Mouse (Mus musculus) lung, postnatal 0 days (tissue): ENCODE data around the gene Tsks. TPM values are rescaled to one million over a fixed set of nuclear protein-coding genes. Genes with fewer than 3 reads are reported as not detected.

ENCODE experiments used
- ATAC-seq: fragments of 200-750 bp; cut with Nextera tagmentation; 2 replicates; pipeline ENCODE4 v1.8.0; 2017; ENCODE audit warnings: moderate library complexity
- DNase-seq: peaks from one replicate; pipeline ENCODE4 v3.0.0-alpha.2; 2016; ENCODE audit warnings: low spot score
- H3K27ac ChIP-seq: fragments of 300-500 bp; sonication (generic); 2 replicates; pipeline ENCODE4 v1.5.1; 2014; ENCODE audit warnings: antibody characterized with exemption, mild to moderate bottlenecking, low read length, mixed read lengths
- H3K27me3 ChIP-seq: fragments of 300-500 bp; sonication (generic); replicated peaks from 2 replicates; pipeline ENCODE4 v1.6.1; 2014; ENCODE audit warnings: low read length, mixed read lengths; ENCODE audit not compliant: insufficient read depth
- H3K36me3 ChIP-seq: fragments of 300-500 bp; sonication (generic); 2 replicates; pipeline ENCODE4 v1.6.1; 2014; ENCODE audit warnings: low read length, mixed read lengths; ENCODE audit not compliant: insufficient read depth
- H3K4me1 ChIP-seq: fragments of 300-500 bp; sonication (generic); 2 replicates; pipeline ENCODE4 v1.6.1; 2014; ENCODE audit warnings: antibody characterized with exemption, low read depth, low read length, mixed read lengths; ENCODE audit not compliant: insufficient read depth
- H3K4me2 ChIP-seq: fragments of 300-500 bp; sonication (generic); replicated peaks from 2 replicates; pipeline ENCODE4 v1.6.1; 2014; ENCODE audit warnings: low read depth, mild to moderate bottlenecking, low read length, moderate library complexity, mixed read lengths
- H3K4me3 ChIP-seq: fragments of 300-500 bp; sonication (generic); 2 replicates; pipeline ENCODE4 v1.5.1; 2014; ENCODE audit warnings: low read depth, low read length
- H3K9ac ChIP-seq: fragments of 300-500 bp; sonication (generic); replicated peaks from 2 replicates; pipeline ENCODE4 v1.6.1; 2014; ENCODE audit warnings: low read depth, mild to moderate bottlenecking
- H3K9me3 ChIP-seq: fragments of 300-500 bp; sonication (generic); 2 replicates; pipeline ENCODE4 v1.6.1; 2016; ENCODE audit warnings: low read length, mixed read lengths
- CTCF ChIP-seq: IDR thresholded peaks from 2 replicates; pipeline ENCODE4 v1.5.1; 2016; ENCODE audit warnings: antibody characterized with exemption, mild to moderate bottlenecking
- EP300 ChIP-seq: IDR thresholded peaks from 2 replicates; pipeline ENCODE4 v1.6.1; 2016; ENCODE audit warnings: antibody characterized with exemption, mild to moderate bottlenecking, control low read depth
- WGBS: fragments of 180-500 bp; shearing (Covaris S2); extraction: QIAGEN DNeasy Blood & Tissue Kit; methylation state at CpG from one replicate; pipeline ENCODE4 v1.1.7; 2014; 5-methylcytosine and 5-hydroxymethylcytosine counted together
- polyA plus RNA-seq: library from polyadenylated mRNA; unstranded; fragments of >200 nt; fragmentation: Nextera tagmentation; extraction: Ambion mirVana; gene quantifications from 2 replicates; pipeline ENCODE4 v1.2.1, GENCODE M21; 2015

Gene Tsks
- polyA plus RNA-seq, 1 experiment from 2014 or later: 0.44 TPM

GRCm38 (mm10) chr7:44954091-44954885, 11.3 kb downstream of the Tsks start:
- no peak overlapping the region for H3K4me2 ChIP-seq
- no peaks in the 10 kb centered on the region for H3K36me3 ChIP-seq
- H3K9me3 ChIP-seq: no peaks in the 10 kb centered on the region
- WGBS: 79% methylated on average over 12 of the region's 12 CpGs
- TF ChIP-seq EP300: no peak
- no peak for TF ChIP-seq CTCF
- no peak overlapping the region for H3K27ac ChIP-seq
- H3K27me3 ChIP-seq: 0 out of 2 replicates have a peak, but pooled peaks cover 4% of the 10 kb centered on the region
- DNase-seq: no peak
- no peak for ATAC-seq
- no peak overlapping the region for H3K4me3 ChIP-seq
- no peak overlapping the region for H3K9ac ChIP-seq
- H3K4me1 ChIP-seq: no peaks in the 10 kb centered on the region; the same call in 1 of the 2 replicates

GRCm38 (mm10) chr7:44955628-44956027, 12.6 kb downstream of the Tsks start:
- no peaks in the 10 kb centered on the region for H3K36me3 ChIP-seq
- TF ChIP-seq CTCF (peak; percentile 67), EP300 (no peak)
- no peak for ATAC-seq
- H3K27me3 ChIP-seq: 0 out of 2 replicates have a peak, but pooled peaks cover 4% of the 10 kb centered on the region
- H3K4me2 ChIP-seq: no peak overlapping the region
- H3K27ac ChIP-seq: no peak overlapping the region
- WGBS: 42% methylated on average over 5 of the region's 5 CpGs
- DNase-seq: peak; percentile 55
- no peaks in the 10 kb centered on the region; the same call in 1 of the 2 replicates for H3K4me1 ChIP-seq
- no peaks in the 10 kb centered on the region for H3K9me3 ChIP-seq
- H3K9ac ChIP-seq: no peak overlapping the region
- no peak overlapping the region for H3K4me3 ChIP-seq

GRCm38 (mm10) chr7:44956266-44956665, 13.3 kb downstream of the Tsks start:
- 66% methylated on average over 6 of the region's 6 CpGs for WGBS
- no peak for TF ChIP-seq EP300
- no peak for TF ChIP-seq CTCF
- no peak for ATAC-seq
- Histone ChIP-seq H3K27me3 (0 out of 2 replicates have a peak, but pooled peaks cover 4% of the 10 kb centered on the region), H3K27ac (no peak overlapping the region), H3K36me3 (no peaks in the 10 kb centered on the region), H3K4me3 (no peak overlapping the region), H3K9me3 (no peaks in the 10 kb centered on the region), H3K9ac (no peak overlapping the region), H3K4me1 (no peaks in the 10 kb centered on the region; the same call in 1 of the 2 replicates), H3K4me2 (no peak overlapping the region)
- DNase-seq: no peak

- H3K9me3 ChIP-seq: no peaks in the 10 kb centered on the region
- H3K4me1 ChIP-seq: no peaks in the 10 kb centered on the region; the same call in 1 of the 2 replicates
- H3K27ac ChIP-seq: peak overlapping the region; percentile 43
- WGBS: 63% methylated on average over 20 of the region's 20 CpGs
- ATAC-seq (peak; percentile 51), DNase-seq (peak; percentile 64)
- no peak for TF ChIP-seq EP300
- no peak for TF ChIP-seq CTCF
- no peaks in the 10 kb centered on the region for H3K27me3 ChIP-seq
- H3K9ac ChIP-seq: no peak overlapping the region
- H3K4me3 ChIP-seq: no peak overlapping the region
- H3K36me3 ChIP-seq: no peaks in the 10 kb centered on the region
- H3K4me2 ChIP-seq: no peak overlapping the region
Measured at GRCm38 (mm10) chr7:44957183-44957835, 14.3 kb downstream of the Tsks start.

- Histone ChIP-seq H3K9me3 (no peaks in the 10 kb centered on the region), H3K27me3 (no peaks in the 10 kb centered on the region), H3K4me1 (no peaks in the 10 kb centered on the region), H3K4me2 (no peak overlapping the region), H3K9ac (no peak overlapping the region), H3K4me3 (no peak overlapping the region), H3K27ac (no peak overlapping the region), H3K36me3 (no peaks in the 10 kb centered on the region)
- DNase-seq: peak; percentile 81
- ATAC-seq: peak; percentile 23
- no peak for TF ChIP-seq EP300
- peak; percentile 86 for TF ChIP-seq CTCF
- 45% methylated on average over 7 of the region's 7 CpGs for WGBS
Measured at GRCm38 (mm10) chr7:44958208-44958607, 15.2 kb downstream of the Tsks start.

GRCm38 (mm10) chr7:44959281-44959680, 16.3 kb downstream of the Tsks start:
- Histone ChIP-seq H3K36me3 (no peaks in the 10 kb centered on the region), H3K4me1 (no peaks in the 10 kb centered on the region), H3K9ac (no peak overlapping the region), H3K9me3 (no peaks in the 10 kb centered on the region), H3K4me3 (no peak overlapping the region), H3K27me3 (no peaks in the 10 kb centered on the region), H3K27ac (no peak overlapping the region), H3K4me2 (no peak overlapping the region)
- no peak for ATAC-seq
- DNase-seq: no peak
- WGBS: 70% methylated on average over 8 of the region's 8 CpGs
- TF ChIP-seq EP300 (no peak), CTCF (no peak)
